Mouse (Mus musculus): ENCODE results near the gene Zfp473.
"Not testable (repeated sequence)": the region's sequence is repeated elsewhere in the genome, so short reads cannot be mapped to it uniquely, and the experiment has no call there.

Gene Zfp473

DNA sequence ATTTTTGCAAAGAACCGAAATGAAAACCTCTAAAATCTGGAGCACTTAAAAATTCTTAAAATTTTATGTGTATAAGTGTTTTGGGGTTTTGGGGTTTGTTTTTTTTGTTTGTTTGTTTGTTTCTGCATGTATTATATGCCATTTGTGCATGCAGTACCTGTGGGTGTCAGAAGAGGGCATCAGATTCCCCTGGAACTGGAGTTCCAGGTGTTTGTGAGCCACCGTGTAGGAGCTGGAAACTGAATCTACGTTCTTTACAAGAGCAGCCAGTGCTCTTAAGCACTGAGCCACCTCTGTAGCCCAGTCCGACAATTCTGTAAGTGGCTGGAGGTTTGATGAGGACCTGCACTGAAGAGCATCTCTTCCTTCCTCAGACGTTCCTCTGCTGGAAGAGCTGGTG, 41.0 kb downstream of the Zfp473 start:
- no peak for DNase-seq (ENCODE audit: low read depth)

DNA sequence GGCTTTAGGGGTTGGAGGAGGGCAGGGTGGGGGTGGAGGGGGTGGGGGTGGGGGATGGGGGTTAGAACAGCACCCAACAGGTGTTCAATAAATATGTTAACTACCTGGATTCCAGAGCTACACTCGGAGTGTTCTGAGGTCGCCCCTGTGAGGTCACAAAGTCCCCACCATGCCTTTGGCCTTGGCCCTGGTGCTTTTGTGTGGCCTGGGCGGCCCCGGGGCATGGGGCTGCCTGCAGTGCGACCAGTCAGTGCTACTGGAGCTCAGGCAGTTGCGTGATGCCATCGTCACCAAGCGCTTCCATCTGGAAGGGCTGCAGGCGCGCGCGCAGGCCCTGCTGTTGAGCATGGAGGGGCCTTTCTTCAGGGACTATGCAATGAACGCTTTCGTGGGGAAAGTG, 42.3 kb downstream of the Zfp473 start, which contains the start of gene Izumo2:
Gene Izumo2 (plus strand): TSS at position 169 of the 400 bp plus-strand sequence.
- DNase-seq (ENCODE audit: low read depth), result no peak

DNA sequence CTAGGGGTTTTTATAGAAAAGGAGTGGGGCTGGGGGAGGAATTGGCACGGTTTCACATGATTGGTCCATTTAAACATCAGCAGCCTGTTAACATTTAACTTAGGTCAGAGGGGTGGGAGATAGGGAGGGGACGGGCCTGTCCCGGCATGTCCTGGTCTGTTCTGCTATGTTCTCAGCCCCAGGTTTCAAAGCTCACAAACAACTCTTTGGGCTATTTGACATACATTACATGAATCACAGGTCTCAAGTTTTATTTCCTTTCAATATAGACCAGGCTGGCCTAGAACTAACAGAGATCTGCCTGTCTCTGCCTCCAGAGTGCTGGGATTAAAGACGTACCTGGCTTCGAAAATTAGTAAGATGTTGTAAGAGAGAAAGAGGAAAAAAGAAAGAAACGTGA, 42.8 kb downstream of the Zfp473 start:
- not testable (repeated sequence) for DNase-seq (ENCODE audit: low read depth)

DNA sequence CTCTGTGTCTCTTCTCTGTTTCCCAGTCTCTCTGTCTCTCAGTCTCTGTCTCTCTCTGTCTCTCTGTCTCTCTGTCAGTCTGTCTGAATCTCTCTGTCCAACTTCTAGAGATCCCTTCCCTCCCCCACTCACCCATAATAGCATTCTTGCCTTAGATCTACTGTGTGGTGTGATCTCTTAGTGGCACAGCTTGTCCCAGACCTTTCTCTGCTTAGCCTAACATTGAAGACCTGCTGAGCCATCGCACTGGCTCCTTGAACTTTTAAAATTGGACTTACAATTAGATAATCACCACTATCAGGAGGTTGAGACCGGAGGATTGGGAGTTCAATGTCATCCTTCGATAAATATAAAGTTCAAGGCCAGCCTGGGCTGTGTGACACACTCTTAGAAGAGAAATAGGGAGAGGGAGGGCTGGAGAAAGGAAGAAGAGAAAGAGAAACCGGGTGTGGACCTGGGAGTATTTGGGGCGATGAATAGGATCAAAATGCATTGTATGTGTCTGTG, 43.6 kb downstream of the Zfp473 start:
- no peak for DNase-seq (ENCODE audit: low read depth)

DNA sequence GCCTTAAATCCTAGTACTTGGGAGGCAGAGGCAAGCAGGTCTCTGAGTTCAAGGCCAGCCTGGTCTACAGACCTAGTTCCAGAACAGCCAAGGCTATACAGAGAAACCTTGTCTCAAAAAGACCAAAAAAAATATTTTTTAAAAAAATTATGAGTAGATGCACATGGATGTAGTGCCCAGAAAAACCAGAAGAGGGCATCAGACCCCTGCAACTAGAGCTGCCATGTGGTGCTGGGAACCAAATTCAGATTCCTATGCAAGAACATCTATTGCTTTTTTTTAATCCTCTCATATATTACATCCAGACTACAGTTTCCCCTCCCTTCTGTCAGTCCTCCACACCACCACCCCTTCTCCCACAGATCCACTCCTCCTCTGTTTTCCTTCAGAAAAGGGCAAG, 44.5 kb downstream of the Zfp473 start:
- DNase-seq (ENCODE audit: low read depth), result no peak

DNA sequence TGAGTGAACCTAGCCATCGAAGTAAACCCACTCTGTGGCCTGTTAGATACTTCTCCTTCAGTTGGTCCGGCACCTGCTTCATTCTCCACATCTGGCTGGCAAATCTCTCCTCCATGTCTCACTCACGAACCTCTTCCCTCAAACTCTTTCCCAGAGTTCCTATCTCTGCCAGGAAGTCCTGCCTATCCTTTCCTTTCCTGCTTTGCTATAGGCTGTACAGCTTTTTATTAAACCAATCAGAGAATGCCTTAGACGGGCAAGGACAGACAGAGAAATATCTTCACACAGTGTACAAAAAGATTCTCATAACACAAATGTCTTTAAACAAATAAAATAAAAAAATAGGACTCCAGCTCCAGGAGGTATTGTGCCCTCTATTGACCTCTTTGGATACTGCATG, 45.8 kb downstream of the Zfp473 start:
- no peak for DNase-seq (ENCODE audit: low read depth)

DNA sequence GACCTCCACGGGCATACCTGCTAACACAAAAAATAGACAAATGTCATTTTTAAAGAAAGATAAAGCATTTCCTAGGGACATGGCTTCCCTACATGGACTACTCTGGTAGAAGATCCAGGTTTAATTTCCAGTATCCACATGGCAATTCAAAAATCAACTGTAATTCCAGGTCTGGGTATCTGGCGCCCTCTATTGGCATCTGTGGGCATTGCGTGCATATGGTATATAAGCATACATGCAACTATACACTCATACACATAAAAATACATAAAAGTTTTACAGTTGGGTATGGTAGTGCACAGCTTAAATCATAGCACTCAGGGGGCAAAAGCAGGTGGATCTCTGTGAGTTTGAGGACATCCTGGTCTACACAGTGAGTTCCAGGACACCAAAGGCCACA, 46.5 kb downstream of the Zfp473 start:
- peak; percentile 51 for DNase-seq (ENCODE audit: low read depth)

DNA sequence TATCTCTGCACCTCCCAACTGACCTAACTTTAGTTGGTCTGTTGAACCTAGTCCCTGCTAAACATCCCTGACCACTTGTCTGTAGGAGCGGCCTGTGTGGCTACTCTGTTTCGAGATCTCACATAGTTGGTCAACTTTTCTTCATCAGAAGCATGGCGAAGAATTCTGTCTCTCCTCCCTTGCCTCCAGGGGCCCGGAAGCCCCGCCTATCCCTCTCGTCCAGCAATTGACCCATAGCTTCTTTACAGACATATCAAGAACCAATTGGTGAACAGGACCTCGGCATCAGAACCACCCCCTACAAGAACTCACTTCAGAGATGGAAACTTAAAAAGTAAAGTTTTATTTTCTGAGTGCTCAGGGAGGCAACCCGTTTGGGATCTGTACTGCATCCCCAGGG, 47.9 kb downstream of the Zfp473 start:
- no peak for DNase-seq (ENCODE audit: low read depth)

DNA sequence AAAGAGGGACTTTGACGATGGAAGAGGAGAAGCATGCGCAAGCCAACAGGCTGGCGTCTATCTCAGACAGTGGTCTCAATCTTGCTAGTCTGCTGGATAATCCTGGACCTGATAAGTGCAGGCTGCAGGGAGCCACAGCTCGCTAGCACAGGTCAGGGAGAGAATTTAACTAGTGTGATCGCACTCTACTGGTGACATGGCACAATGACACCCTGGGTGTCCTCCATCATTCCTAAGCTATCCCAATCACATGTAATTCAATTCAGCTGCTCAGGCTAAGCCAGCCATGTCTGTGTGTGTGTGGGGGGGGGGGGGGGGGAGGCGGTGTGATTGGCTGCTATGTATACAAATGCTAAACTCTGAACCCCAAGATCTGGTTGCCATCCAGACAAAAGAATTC, 48.9 kb downstream of the Zfp473 start:
- DNase-seq (ENCODE audit: low read depth), result no peak

DNA sequence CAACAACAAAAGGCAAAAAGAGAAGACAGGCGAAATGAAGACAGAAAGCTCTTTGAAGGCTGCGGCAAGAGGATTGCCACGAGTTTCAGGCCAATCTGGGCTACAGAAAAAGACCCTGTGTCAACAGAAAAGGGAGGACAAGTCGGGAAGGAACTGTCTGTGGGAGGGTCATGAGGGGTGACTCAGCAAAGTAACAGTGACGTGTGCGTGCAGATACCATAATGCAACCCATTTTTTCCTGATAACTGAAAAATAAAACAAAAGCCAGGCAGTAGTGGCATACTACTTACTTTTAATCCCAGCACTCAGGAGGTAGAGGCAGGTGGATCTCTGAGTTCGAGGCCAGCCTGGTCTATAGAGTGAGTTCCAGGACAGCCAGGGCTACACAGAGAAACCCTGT, 52.9 kb downstream of the Zfp473 start:
- no peak for DNase-seq (ENCODE audit: low read depth)

DNA sequence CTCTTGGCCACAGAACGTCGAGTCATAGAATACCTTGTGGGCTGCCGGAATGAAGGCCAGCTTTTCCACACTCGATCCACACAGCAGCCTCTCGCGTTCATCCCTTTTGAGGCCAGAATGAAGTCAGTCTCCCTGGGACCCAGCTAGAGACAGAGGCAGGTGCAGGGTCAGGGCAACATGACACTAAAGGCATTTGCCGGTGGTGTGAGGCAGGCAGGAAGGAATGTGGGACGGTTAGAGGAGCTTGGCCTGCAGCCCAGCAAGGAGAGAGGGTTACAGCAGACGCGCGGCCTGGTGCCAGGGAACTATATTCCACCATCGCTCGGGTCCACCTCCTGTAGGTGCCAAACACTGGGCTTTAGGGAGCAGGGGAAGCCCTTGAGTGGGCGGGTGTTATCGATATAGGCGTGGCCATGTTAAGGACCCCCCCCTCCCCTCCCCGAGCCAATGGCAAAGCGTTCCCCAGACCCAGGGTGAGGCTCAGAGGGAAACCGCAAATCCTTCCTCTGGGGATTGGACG, 53.6 kb downstream of the Zfp473 start:
- no peak for DNase-seq (ENCODE audit: low read depth)

DNA sequence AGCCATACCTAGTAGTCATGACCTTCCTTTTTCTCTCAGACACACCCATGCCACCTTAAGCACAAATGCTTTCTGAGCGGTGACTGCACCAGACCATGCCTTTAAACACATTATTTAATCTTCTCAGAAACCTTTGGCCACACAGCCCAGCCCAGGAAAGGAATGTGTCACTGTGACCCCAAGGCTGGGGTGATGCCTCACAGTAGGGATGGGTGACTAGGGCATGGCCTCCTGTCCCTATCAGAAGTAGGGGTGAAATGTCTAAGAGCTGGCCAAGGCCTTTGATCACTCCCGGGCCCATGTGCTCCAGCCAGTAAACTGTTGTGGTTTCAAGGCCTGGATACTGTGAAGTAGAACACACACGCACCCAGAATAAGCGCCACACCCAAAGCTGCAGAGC, 55.6 kb downstream of the Zfp473 start:
- no peak for DNase-seq (ENCODE audit: low read depth)

DNA sequence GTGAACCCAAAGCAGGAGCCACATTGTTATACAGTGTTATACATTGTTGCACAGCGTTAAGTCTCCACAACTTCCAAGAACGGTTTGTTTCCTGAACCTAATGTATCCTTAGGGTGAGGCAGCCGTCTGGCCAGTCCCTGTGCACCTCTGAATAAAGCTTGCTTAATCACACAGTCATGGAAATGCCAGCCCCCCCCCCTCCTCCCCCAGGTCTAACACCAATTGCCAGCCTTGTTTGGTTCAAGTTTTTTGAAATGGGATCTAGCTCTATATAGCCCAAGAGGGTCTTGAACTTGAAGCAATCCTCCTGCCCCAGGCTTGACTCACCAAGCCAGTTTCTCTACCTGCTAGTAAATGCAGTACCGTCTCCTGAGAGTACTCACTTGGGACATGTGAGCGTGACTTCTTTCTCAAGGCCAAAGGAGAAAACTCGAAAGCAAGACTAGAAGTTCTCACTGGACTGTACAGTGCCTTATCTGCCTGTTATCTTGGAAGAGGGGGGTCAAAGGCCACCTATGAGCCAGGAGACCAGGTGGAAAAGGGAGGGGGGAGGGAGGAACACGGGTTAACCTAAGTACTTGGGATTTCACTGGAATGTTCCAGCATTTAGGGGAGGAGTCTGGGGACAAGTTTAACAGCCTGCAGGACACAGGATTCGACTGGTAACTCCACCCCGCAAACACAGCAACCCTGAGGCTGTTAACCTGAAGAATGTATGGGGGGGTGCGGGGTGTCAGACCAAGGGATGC, 57.2 kb downstream of the Zfp473 start:
- no peak for DNase-seq (ENCODE audit: low read depth)

DNA sequence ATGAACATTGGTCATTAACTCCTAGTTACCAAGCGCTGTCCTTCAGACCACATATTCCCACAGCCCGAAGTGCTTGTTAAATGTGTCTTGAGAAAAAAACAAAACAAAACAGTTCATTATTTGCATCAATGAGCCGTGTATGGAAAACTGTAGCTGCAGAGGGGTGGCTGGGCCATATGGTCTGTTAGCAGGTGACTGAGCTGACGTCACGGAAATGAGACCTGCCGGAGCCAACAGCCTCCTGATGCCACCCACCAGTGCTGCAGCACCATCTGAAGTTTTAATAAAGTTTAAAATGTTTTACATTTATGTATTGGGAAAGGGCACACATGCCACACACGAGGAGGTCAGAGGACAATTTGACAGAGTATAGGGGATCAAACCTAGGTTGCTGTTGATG, 61.5 kb downstream of the Zfp473 start:
- no peak for DNase-seq (ENCODE audit: low read depth)

DNA sequence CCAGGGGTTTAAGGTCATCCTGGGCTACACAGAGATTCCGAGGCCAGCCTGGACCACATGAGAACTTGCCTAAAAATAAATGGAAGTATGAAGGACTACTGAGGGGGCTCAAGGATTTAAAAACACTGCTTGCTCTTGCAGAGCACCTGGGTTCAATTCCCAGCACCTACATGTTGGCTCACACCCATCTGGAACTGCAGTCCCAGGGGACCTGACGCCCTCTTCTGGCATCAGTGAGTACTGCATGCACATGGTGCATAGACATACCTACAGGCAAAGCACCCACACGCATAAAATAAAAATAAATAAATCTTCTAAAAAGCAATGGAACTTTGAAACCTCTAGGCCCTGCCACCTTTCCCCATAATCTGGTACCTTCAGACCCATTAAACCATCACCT, 62.0 kb downstream of the Zfp473 start:
- DNase-seq (ENCODE audit: low read depth), result no peak

DNA sequence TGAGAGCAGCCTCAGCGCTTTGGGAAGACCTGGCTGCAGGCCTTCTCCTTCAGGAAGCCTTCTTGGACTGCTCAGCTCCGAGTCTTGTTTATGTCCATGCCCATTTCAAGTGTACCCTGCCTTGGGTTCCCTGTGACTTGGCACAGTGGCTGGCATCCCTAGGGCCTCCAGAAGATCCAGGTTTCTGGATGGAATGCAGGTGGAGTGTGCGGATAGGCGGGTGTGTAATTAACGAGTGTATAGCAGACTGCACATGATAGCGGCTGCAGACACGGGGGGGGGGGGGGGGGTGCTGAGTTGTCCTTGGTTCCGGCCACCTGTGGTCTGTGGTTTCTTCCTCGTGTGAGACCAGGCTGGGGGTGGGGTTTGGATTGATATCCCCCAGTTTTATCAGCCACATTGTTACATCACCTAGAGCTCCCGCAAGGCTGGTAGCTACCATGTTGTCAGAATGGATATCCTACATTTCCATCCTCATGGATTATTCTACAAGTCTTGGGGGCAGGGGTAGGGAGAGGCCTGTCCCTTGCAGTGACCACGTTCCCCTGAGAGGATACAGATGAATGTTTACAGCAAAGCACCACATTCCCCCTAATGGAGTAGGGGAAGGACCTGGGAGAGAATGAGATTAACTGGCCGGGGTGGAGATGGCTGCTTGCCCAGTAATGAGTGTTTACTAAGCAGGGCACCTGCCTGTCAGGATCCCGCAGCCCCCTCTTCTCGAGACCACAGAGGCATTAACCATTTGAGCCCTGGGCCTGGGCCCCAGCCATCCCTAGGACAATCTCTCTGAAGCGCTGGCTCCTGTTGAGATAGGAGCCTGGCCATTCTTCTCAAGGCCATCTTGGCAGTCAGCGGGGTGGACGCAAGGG, 65.1 kb downstream of the Zfp473 start:
- DNase-seq (ENCODE audit: low read depth), result no peak

DNA sequence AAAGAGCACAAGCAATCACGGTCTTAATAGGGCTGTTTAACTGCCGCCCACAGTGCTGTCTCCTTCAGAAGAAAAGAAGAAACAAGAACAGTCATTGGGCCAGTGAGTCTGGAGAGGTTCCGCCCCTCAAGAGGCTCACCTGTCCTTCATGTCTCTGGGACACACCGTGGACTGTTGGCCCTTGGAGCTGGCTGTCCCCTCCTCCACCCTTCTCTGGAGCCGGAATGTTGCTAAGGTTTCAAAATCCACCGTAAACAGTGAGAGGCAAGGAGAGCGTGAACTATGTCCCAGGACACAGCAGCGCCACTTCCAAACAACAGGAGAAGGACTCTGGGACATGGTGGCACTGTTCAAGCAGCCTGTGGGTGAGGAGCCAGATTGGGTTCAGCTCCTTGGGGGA, 67.2 kb downstream of the Zfp473 start:
- no peak for DNase-seq (ENCODE audit: low read depth)

Data from induced T-regulatory cell, adult 2 months (primary cell).